Mouse (Mus musculus) left cerebral cortex, adult 2 months (tissue): ENCODE measurements around the gene Nbea. TPM values are rescaled to one million over a fixed set of nuclear protein-coding genes. Genes with fewer than 3 reads are reported as not detected.

Experiments
- DNase-seq, 2 experiments: peaks; one replicate each; pipeline ENCODE4 v3.0.0; 2021 to 2022; ENCODE audit warnings: low spot score in 2 of 2, mixed read lengths in 1 of 2; ENCODE audit errors: extremely low spot score in 1 of 2
- H3K27ac ChIP-seq: fragments of 200-600 bp; 2 replicates; pipeline ENCODE4 v1.8.1; 2022
- H3K4me3 ChIP-seq: fragments of 200-600 bp; 2 replicates; pipeline ENCODE4 v1.8.1; 2022
- CTCF ChIP-seq: fragments of 200-600 bp; IDR thresholded peaks from 2 replicates; pipeline ENCODE4 v1.8.1; 2022; ENCODE audit warnings: antibody characterized with exemption, mild to moderate bottlenecking, moderate library complexity
- intact Hi-C: fragments of 180-260 bp; cut with DNase I; formaldehyde crosslinking; loops from one replicate; pipeline ENCODE4 v1.15.1; 2025
- total RNA-seq, 2 experiments: library from RNA; stranded (reverse); gene quantifications; 2 replicates each; pipeline ENCODE4 v1.2.3; 2021

The Nbea gene
- total RNA-seq, 2 experiments from 2014 or later, result 171 to 176 TPM

GRCm38 (mm10) chr3:55887193-55887828, 296.2 kb downstream of the Nbea start:
- intact Hi-C loops, result no loop called here
- no peak for TF ChIP-seq CTCF
- Histone ChIP-seq H3K27ac (no peak overlapping the region), H3K4me3 (no peak overlapping the region)
- no peak for DNase-seq

GRCm38 (mm10) chr3:55872944-55873924, 310.3 kb downstream of the Nbea start:
- TF ChIP-seq CTCF, result no peak
- DNase-seq, result no peak
- no peak overlapping the region for H3K4me3 ChIP-seq
- intact Hi-C loops, result no loop called here
- H3K27ac ChIP-seq, result no peak overlapping the region

- no peak for TF ChIP-seq CTCF
- Histone ChIP-seq H3K4me3 (no peak overlapping the region), H3K27ac (no peak overlapping the region)
- DNase-seq, result no peak
- intact Hi-C loops, result no loop called here
Observed at GRCm38 (mm10) chr3:55852488-55852887, 331.0 kb downstream of the Nbea start.

- intact Hi-C loops, result no loop called here
- DNase-seq, result no peak
Observed at GRCm38 (mm10) chr3:55847115-55847514, 336.4 kb downstream of the Nbea start.

GRCm38 (mm10) chr3:55837188-55837587, 346.3 kb downstream of the Nbea start:
- no peak overlapping the region for H3K27ac ChIP-seq
- DNase-seq, result no peak
- no peak for TF ChIP-seq CTCF
- intact Hi-C loops, result no loop called here
- no peak overlapping the region for H3K4me3 ChIP-seq

More at GRCm38 (mm10) chr3:55847115-55847514, 336.4 kb downstream of the Nbea start:
- Histone ChIP-seq H3K27ac (no peak overlapping the region), H3K4me3 (no peak overlapping the region)
- TF ChIP-seq CTCF, result no peak

GRCm38 (mm10) chr3:55835207-55835606, 348.3 kb downstream of the Nbea start:
- DNase-seq, result no peak
- Histone ChIP-seq H3K4me3 (no peak overlapping the region), H3K27ac (no peak overlapping the region)
- no peak; the same call in 1 of the 2 replicates for TF ChIP-seq CTCF
- intact Hi-C loops, result no loop called here

- no peak for TF ChIP-seq CTCF
- intact Hi-C loops, result no loop called here
- no peak for DNase-seq
- no peak overlapping the region for H3K27ac ChIP-seq
- no peak overlapping the region for H3K4me3 ChIP-seq
Observed at GRCm38 (mm10) chr3:55830226-55830625, 353.3 kb downstream of the Nbea start.

GRCm38 (mm10) chr3:55828481-55829256, 354.8 kb downstream of the Nbea start:
- no peak overlapping the region for H3K4me3 ChIP-seq
- DNase-seq, result no peak
- H3K27ac ChIP-seq, result no peak overlapping the region
- intact Hi-C loops, result no loop called here
- TF ChIP-seq CTCF, result no peak

GRCm38 (mm10) chr3:55824864-55825263, 358.6 kb downstream of the Nbea start:
- Histone ChIP-seq H3K4me3 (no peak overlapping the region), H3K27ac (no peak overlapping the region)
- TF ChIP-seq CTCF, result no peak
- intact Hi-C loops, result no loop called here
- DNase-seq, result no peak

GRCm38 (mm10) chr3:55819598-55819997, 363.9 kb downstream of the Nbea start:
- intact Hi-C loops, result no loop called here
- Histone ChIP-seq H3K27ac (no peak overlapping the region), H3K4me3 (no peak overlapping the region)
- no peak for DNase-seq
- no peak for TF ChIP-seq CTCF

- DNase-seq, result no peak
- no peak for TF ChIP-seq CTCF
- no peak overlapping the region for H3K27ac ChIP-seq
- H3K4me3 ChIP-seq, result no peak overlapping the region
- intact Hi-C loops, result no loop called here
Observed at GRCm38 (mm10) chr3:55818082-55818481, 365.4 kb downstream of the Nbea start.
